Mouse (Mus musculus): ENCODE measurements around the gene Evc2.
A peak's percentile ranks its signal among the peaks of the same experiment; 100 is the strongest.

The Evc2 gene

GRCm38 (mm10) chr5:37365751-37366150, 27.5 kb downstream of the Evc2 start:
- no peak for DNase-seq (ENCODE audit: low read depth, low spot score)

- DNase-seq (ENCODE audit: low read depth, low spot score), result no peak
Measured at GRCm38 (mm10) chr5:37368796-37369195, 30.5 kb downstream of the Evc2 start.

- no peak for DNase-seq (ENCODE audit: low read depth, low spot score)
Measured at GRCm38 (mm10) chr5:37377376-37377775, 39.1 kb downstream of the Evc2 start.

DNA sequence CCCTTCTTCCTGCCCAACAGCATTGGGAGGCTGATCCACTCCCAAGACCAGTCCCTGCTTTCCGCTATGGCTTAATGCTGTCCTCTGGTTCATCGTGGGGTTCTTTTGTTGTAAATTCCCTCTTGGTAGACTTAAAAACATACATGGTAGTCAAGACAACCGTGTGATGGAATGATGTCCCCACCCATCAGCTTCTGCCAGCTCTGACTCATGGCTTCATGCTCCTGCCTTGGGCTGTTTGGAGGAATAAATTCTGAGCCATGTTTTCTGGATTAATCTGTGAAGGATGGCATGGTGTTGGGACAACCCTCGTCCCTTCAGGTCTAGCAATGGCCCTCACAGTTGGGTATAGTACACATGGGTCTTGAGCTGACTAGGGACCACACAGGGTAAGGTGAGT, 42.3 kb downstream of the Evc2 start:
- no peak for DNase-seq (ENCODE audit: low read depth, low spot score)

- DNase-seq (ENCODE audit: low read depth, low spot score), result peak; percentile 9
Measured at GRCm38 (mm10) chr5:37383570-37383969, 45.3 kb downstream of the Evc2 start.

DNA sequence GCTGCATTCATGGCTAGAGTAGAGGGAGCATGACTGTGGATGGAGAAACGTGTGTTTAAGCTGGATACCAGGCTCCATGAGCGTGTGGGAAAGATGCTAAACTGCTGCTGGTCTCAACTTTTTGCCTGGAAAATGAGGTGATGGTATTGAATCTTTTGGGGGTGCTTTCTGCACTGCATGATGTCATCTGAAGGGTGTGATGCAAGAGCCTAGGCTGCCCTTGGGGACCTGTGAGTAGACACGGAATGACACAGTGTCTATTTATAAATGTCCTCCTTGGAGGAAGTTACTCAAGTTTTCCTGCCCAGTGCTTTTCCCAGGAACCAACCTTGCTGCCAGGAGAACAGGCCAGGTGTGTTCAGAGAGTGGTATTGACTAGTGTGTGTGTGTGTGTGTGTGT, 50.3 kb downstream of the Evc2 start:
- no peak for DNase-seq (ENCODE audit: low read depth, low spot score)

DNA sequence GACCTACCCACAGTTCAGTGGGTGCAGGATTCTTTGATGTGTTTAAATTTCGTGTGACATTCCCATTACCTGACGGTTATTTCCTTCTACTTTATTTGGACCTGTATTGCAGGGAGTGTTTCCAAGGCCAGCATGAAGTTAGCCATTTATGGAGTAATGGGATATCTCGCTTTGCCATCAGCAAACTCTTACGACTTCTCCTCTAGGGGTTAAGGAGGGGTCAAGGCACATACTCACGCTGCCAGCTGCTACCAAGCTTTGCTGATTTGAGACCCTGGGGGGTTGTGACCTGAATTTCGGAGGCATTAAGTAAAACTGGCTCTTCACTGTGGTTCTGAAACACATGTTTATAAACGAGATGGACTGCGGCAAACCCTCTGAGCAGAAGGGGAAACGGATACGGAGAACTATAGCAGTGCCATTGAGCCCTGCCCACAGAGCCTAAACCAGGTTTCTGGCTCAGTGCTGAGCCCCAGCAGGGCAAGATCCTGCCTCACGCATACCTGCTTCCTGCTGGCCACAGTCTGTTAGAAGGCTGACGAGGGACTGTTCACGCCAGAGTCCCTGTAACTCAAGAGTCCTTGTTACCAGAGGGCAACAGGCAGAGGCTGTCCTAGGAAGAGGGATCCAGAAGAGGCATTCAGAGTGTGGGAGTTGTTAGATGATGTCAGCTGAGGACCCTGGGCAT, 51.7 kb downstream of the Evc2 start:
- no peak for DNase-seq (ENCODE audit: low read depth, low spot score)

DNA sequence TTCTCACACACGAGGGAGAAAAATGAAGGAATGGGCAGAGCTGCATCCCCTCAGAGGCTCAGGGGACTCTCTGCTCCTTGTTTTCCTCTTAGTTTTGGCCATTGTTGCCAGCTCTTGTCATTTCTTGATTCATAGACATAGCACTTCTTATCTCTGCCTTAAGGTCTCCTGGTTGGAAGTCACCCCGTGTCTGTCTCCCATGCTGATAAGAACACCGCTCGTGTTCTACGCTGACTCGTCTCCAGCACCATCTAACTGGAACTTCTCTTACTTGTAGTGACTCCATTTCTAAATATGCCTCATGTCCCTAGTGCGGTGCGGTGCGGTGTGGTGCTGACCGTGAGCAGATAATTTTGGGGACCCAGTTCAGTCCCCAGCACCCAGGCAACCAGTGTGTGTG, 52.6 kb downstream of the Evc2 start:
- no peak for DNase-seq (ENCODE audit: low read depth, low spot score)

GRCm38 (mm10) chr5:37391901-37392300, 53.6 kb downstream of the Evc2 start:
- DNase-seq (ENCODE audit: low read depth, low spot score), result no peak

GRCm38 (mm10) chr5:37395172-37396030, 57.1 kb downstream of the Evc2 start:
- no peak for DNase-seq (ENCODE audit: low read depth, low spot score)

- DNase-seq (ENCODE audit: low read depth, low spot score), result no peak
Measured at GRCm38 (mm10) chr5:37419028-37419427, 80.7 kb downstream of the Evc2 start.

DNA sequence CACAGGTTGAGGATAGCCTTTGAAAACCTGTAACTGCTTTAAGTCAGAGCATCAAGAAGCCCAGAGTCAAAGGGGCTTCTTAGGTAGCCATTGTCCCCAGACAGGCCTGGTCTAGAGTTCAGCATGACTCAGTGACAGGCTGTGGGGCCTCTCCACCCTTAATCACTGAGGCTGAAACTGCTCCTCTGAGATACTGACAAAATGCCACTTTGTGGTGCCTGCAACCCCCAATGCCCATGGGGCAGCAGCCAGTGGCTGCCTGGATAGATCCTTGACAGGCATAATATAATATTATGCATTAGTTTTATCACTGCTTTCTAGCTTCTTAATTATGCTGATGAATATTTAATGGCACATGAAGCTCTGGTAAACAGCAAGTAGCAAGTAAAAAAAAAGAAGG, 88.9 kb downstream of the Evc2 start:
- DNase-seq (ENCODE audit: low read depth, low spot score), result no peak

DNA sequence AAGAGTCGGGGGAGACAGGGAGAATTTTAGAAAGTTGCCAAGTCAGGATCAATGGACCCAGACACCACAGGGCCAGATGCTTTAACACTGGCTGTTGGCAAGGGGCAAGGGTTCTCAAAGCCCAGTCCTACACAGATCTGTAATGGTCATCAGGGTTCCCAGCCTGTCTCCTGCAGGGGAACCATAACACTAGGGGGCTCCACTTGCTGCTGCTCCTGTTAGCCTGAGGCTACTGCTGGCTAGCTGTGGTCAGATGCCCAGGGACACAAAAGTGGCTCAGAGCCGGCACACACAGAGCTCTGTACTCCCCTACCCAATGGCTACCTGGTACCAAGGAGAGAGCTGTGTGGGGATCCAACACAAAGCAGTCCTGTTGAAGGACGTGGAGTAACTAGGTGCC, 97.1 kb downstream of the Evc2 start:
- DNase-seq (ENCODE audit: low read depth, low spot score), result no peak

DNA sequence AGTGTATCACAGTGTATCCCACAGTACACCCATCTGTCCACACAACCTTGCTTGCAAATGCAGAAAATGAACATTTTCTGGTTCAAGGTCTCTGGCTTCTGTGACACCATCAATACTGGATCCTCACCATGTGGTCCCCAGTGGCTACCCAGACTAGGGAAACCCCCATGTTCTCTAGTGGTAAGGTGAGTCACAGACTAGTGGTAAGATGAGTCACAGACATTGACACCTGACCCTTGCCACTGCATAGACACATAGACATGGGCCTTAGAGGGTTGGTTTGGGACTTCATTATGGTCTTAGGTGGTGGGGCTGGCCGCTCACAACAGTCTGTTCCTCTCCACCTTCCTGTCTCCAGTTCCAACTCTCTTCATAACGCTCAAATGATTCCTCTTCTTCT, 104.5 kb downstream of the Evc2 start:
- DNase-seq (ENCODE audit: low read depth, low spot score), result no peak

- no peak for DNase-seq (ENCODE audit: low read depth, low spot score)
Measured at GRCm38 (mm10) chr5:37447546-37447945, 109.2 kb downstream of the Evc2 start.

DNA sequence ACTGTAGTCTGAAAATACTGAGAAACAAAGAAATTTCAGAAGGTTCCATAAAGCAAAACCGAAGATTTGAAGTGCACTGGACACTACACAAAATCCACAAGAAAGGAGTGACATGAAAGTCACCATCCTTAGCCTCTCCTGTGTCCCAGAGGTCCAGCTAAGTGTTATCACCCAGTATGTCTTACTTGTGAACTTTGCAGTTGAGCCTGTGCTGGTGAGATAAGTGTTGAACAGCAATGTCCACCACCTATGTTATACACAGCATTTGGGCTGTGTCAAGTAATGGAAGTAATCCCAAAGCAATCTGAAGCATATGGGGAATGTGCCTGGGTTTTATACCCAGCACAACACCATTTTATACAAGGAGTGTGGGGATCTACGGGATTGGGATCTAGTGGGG, 118.3 kb downstream of the Evc2 start:
- no peak for DNase-seq (ENCODE audit: low read depth, low spot score)

DNA sequence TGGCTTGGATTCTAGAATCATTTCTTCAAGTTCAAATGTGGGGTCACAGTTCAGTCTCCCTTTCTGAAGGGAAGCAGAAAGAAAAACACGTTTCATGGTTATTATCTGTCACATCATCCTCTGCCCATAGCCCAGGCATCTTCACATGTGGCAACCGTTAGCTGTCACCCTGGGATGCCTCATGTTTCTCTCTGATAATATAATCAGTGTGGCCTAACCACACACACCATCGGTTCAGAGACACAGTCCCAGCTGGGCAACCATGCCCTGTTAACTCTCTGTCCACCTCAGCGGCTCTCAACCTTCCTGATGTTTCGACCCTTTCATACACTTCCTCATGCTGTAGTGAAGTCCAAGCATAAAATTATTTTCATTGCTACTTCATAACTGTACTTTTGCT, 118.9 kb downstream of the Evc2 start:
- DNase-seq (ENCODE audit: low read depth, low spot score), result no peak

- DNase-seq (ENCODE audit: low read depth, low spot score), result no peak
Measured at GRCm38 (mm10) chr5:37457831-37458230, 119.5 kb downstream of the Evc2 start.

DNA sequence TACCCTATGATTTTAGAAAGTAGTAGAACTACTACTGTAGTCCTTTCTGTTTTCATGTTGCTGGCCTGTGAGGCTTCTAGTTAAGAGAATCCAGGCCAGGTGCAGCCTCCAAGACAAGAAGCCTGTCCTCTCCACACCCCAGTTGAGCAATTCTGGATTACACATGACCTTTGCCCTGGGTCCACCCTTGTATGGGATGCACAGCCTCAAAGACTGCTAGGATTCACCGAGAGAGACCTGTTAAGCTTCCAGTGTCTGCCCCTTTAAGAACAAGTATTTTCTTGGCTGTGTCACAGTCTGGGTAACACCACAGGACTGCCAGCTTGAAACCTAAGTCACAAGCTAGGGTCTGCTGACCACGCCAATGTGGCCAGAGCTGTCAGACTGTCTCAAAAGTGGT, 119.9 kb downstream of the Evc2 start:
- no peak for DNase-seq (ENCODE audit: low read depth, low spot score)

- DNase-seq (ENCODE audit: low read depth, low spot score), result no peak
Measured at GRCm38 (mm10) chr5:37465461-37465860, 127.2 kb downstream of the Evc2 start.

- no peak for DNase-seq (ENCODE audit: low read depth, low spot score)
Measured at GRCm38 (mm10) chr5:37467646-37468045, 129.3 kb downstream of the Evc2 start.

GRCm38 (mm10) chr5:37469031-37469430, 130.7 kb downstream of the Evc2 start:
- no peak for DNase-seq (ENCODE audit: low read depth, low spot score)

DNA sequence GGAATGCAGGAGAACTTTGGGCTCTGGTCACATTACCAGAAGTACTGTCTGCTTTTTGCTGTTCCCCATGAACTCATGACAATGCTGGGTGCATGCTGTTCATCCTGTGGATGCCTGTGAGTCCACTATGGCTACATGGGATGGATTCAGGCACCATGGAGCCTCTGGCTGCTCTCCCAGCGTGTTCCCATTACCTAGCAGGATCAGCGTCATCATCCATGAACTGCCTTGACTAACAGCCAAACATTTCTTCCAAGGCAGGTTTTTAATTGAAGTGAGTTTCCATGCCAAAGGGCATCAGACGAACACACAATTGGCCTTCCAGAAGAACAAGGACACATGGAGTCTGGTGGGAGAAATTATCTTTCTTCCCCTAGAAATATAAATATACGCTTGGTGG, 133.3 kb downstream of the Evc2 start:
- no peak for DNase-seq (ENCODE audit: low read depth, low spot score)

All from ES-CJ7 (cell line).